Mouse (Mus musculus) cerebellum, adult (tissue): ENCODE data around the gene Bhlhe41.

Source experiments
- ATAC-seq: cut with Nextera tagmentation; 2 replicates; pipeline ENCODE4 v1.9.2; 2017; ENCODE audit warnings: mild to moderate bottlenecking, moderate library complexity, mixed read lengths; ENCODE audit not compliant: insufficient number of reproducible peaks, low FRiP score, low TSS enrichment

Bhlhe41 gene

GRCm38 (mm10) chr6:145873354-145873753 is 8.0 kb upstream of the Bhlhe41 start:
- ATAC-seq = no peak

GRCm38 (mm10) chr6:145872010-145872409 is 6.7 kb upstream of the Bhlhe41 start:
- no peak for ATAC-seq

- no peak for ATAC-seq
Measured at GRCm38 (mm10) chr6:145870991-145871390, 5.6 kb upstream of the Bhlhe41 start.

GRCm38 (mm10) chr6:145867111-145867510 is 1.8 kb upstream of the Bhlhe41 start:
- ATAC-seq = no peak

- ATAC-seq = peak; percentile 60
Measured at GRCm38 (mm10) chr6:145865886-145866851, 811 bp upstream of the Bhlhe41 start.

GRCm38 (mm10) chr6:145864171-145864570 is 1.2 kb downstream of the Bhlhe41 start:
- ATAC-seq = no peak

GRCm38 (mm10) chr6:145863065-145863971 is 2.0 kb downstream of the Bhlhe41 start:
- peak; percentile 36 for ATAC-seq

- no peak; the same call in 1 of the 2 replicates for ATAC-seq
Measured at GRCm38 (mm10) chr6:145862739-145863064, 2.7 kb downstream of the Bhlhe41 start.

GRCm38 (mm10) chr6:145862321-145862720 is 3.0 kb downstream of the Bhlhe41 start:
- no peak for ATAC-seq

- no peak for ATAC-seq
Measured at GRCm38 (mm10) chr6:145861462-145862227, 3.7 kb downstream of the Bhlhe41 start.

GRCm38 (mm10) chr6:145860350-145860749 is 5.0 kb downstream of the Bhlhe41 start:
- ATAC-seq = no peak

- no peak for ATAC-seq
Measured at GRCm38 (mm10) chr6:145858414-145858813, 6.9 kb downstream of the Bhlhe41 start.

- ATAC-seq = no peak
Measured at GRCm38 (mm10) chr6:145857428-145857827, 7.9 kb downstream of the Bhlhe41 start.

- ATAC-seq = peak; percentile 74
Measured at GRCm38 (mm10) chr6:145855720-145856551, 9.4 kb downstream of the Bhlhe41 start.

GRCm38 (mm10) chr6:145854756-145855155 is 10.6 kb downstream of the Bhlhe41 start:
- 0 out of 2 replicates have a peak, but pooled peaks have one; percentile 13 for ATAC-seq

GRCm38 (mm10) chr6:145853356-145854079 is 11.8 kb downstream of the Bhlhe41 start:
- no peak for ATAC-seq

- ATAC-seq = no peak
Measured at GRCm38 (mm10) chr6:145852708-145853107, 12.7 kb downstream of the Bhlhe41 start.

GRCm38 (mm10) chr6:145851956-145852355 is 13.4 kb downstream of the Bhlhe41 start:
- ATAC-seq = no peak

GRCm38 (mm10) chr6:145850789-145851188 is 14.6 kb downstream of the Bhlhe41 start:
- no peak for ATAC-seq
